ENCODE assay signal across 13 mouse cellular contexts in the genomic region with DNA sequence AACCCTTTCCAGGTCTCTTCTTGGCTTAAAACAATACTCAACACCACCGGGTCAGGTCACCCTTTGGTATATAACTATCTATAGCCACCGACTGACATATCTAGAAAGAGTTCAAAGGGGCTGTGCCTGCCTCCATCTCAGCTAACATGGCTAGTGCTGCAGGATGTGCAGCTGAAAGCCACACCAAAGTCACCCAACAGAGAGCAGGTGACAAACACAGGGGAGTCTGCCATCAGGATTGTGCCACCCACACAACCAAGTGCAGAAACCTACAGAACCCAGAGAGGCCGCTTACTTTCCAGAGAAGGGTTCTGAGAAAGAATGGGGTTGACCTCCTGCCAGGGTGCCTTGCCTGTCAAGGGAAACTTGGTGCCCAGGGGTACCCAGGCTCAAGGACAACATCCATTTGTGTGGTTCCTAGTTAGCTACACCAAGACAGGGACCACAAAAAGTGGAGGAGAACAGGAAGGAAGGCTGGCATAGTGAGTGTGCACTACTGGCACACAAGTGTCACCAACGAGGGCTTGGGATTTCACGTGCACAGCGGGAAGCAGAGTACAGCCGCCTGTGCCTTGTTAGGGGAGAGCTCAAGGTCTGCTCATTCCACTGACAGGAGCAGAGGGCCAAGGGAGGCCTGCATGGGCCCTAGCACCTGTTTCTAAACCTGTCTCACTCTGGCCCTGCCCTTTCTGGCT. TPM values are rescaled to one million over a fixed set of nuclear protein-coding genes. Genes with fewer than 3 reads are reported as not detected.
A peak's percentile ranks its signal among the peaks of the same experiment; 100 is the strongest.
DNase-seq lines count a peak whose midpoint lies in the region; ATAC-seq lines count a peak whose summit lies in the region.
"Had no signal": no experiment of that assay in that cellular context is flagged by ENCODE, and none has a peak within 500 bp of the region (broad histone marks: within the 10 kb centered on the region; RNA-seq: fewer than 3 reads in every experiment).

No protein-coding gene starts in this region.

- DNase-seq in CD4-positive helper T cell, adult 2 months (ENCODE audit: low read depth, low spot score): peak; percentile 79
- peak; percentile 76 for DNase-seq in CD4-positive, CD25-positive, alpha-beta regulatory T cell, adult 2 months (ENCODE audit: low read depth, low spot score)
- DNase-seq in Muller cell, postnatal 12 days (ENCODE audit: inconsistent ontology term): no peak
- DNase-seq in gastrocnemius, postnatal 14 days: no peak
- DNase-seq: cerebellum, postnatal 25 days; kidney, adult 8-10 months; layer of hippocampus, adult 9-11 months; lung, postnatal 36 days had no signal

- H3K36me3 ChIP-seq in intestine, embryonic 16.5 days (ENCODE audit: control insufficient read depth, insufficient read depth, low read length): no peaks in the 10 kb centered on the region

- H3K9me3 ChIP-seq in intestine, embryonic 16.5 days (ENCODE audit: control insufficient read depth, low read length): no peaks in the 10 kb centered on the region
- H3K9me3 ChIP-seq: embryonic facial prominence, embryonic 15.5 days; G1E had no signal

- no peaks in the 10 kb centered on the region for H3K27me3 ChIP-seq in intestine, embryonic 16.5 days (replicated peaks; ENCODE audit: control insufficient read depth, insufficient read depth, low read length)
- H3K27me3 ChIP-seq: embryonic facial prominence, embryonic 15.5 days had no signal

- H3K4me1 ChIP-seq in intestine, embryonic 16.5 days (ENCODE audit: control insufficient read depth, insufficient read depth, low read length): peaks cover 5% of the 10 kb centered on the region; the same call in 1 of the 2 replicates

- no peak overlapping the region for H3K4me2 ChIP-seq in intestine, embryonic 16.5 days (ENCODE audit: low read depth, low read length)
- H3K4me2 ChIP-seq: embryonic facial prominence, embryonic 15.5 days had no signal

- H3K27ac ChIP-seq in intestine, embryonic 16.5 days (ENCODE audit: low read length): no peak overlapping the region

- 88% methylated on average over 7 of the region's 7 CpGs for WGBS in intestine, embryonic 16.5 days

- ATAC-seq in inflammation-experienced regulatory T-cells, adult 6 months: peak; percentile 71
- 0 out of 2 replicates have a peak, but pooled peaks have one; percentile 11 for ATAC-seq in neutrophil, adult 5-6 weeks (ENCODE audit: extremely low read depth, insufficient number of reproducible peaks, low FRiP score, poor library complexity, severe bottlenecking)
- no peak for ATAC-seq in intestine, embryonic 16.5 days

- no peak overlapping the region for H3K4me3 ChIP-seq in intestine, embryonic 16.5 days (ENCODE audit: low read length)
- H3K4me3 ChIP-seq: embryonic facial prominence, embryonic 15.5 days had no signal

- intact Hi-C loops in gastrocnemius, postnatal 14 days (cut with DNase I; ENCODE audit: low total_unique reads): no loop called here

- H3K9ac ChIP-seq in intestine, embryonic 16.5 days (ENCODE audit: low read depth, low read length): no peak overlapping the region
- H3K9ac ChIP-seq: embryonic facial prominence, embryonic 15.5 days had no signal

RNA-seq across cellular contexts. Expression of gene Fam53b, which starts 40.5 kb away (rescaled TPM):
- 10 to 100 TPM; 53.1 to 85.7 (median 80.7) TPM for polyA plus RNA-seq in inflammation-experienced regulatory T-cells, adult 6 months (2017; shearing (Covaris generic))
- total RNA-seq in neutrophil, adult 5-6 weeks (2017): 19.0 and 20.4 TPM in 2 replicates
- 22.2 and 23.7 TPM in 2 replicates for polyA plus RNA-seq in intestine, embryonic 16.5 days (2015; fragmentation: Nextera tagmentation; extraction: Ambion mirVana)
- 10 to 100 TPM; 19.5 to 24.1 TPM for total RNA-seq in gastrocnemius, postnatal 14 days (2021)

Comparison
In these comparisons a context has a peak if more than half of its experiments do, and no peak if none do; other contexts are left out.
1. DNase-seq: peak in CD4-positive helper T cell, adult 2 months (single experiment) and CD4-positive, CD25-positive, alpha-beta regulatory T cell, adult 2 months (single experiment); none in Muller cell, postnatal 12 days (single experiment) and gastrocnemius, postnatal 14 days (single experiment).